Mouse (Mus musculus) testis, adult 2 months (tissue): ENCODE data around the gene Atxn10. TPM values are rescaled to one million over a fixed set of nuclear protein-coding genes. Genes with fewer than 3 reads are reported as not detected.

Experiments
- H3K27ac ChIP-seq: fragments of 200-500 bp; 2 replicates; pipeline ENCODE4 v1.5.1; 2012; ENCODE audit warnings: low read depth, low read length; ENCODE audit not compliant: control insufficient read depth, insufficient read depth
- H3K27me3 ChIP-seq: fragments of 200-500 bp; 2 replicates; pipeline ENCODE4 v1.6.1; 2012; ENCODE audit warnings: mild to moderate bottlenecking, low read length, moderate library complexity; ENCODE audit not compliant: control insufficient read depth, insufficient read depth
- H3K36me3 ChIP-seq: fragments of 200-500 bp; 2 replicates; pipeline ENCODE4 v1.6.1; 2012; ENCODE audit warnings: mild to moderate bottlenecking, low read length; ENCODE audit not compliant: control insufficient read depth, insufficient read depth
- H3K4me1 ChIP-seq: fragments of 200-500 bp; 2 replicates; pipeline ENCODE4 v1.6.1; 2012; ENCODE audit warnings: low read length; ENCODE audit not compliant: control insufficient read depth, insufficient read depth
- H3K4me3 ChIP-seq: fragments of 200-500 bp; 2 replicates; pipeline ENCODE4 v1.5.1; 2012; ENCODE audit warnings: low read depth, mild to moderate bottlenecking, low read length, moderate library complexity, mixed read lengths; ENCODE audit not compliant: control insufficient read depth
- CTCF ChIP-seq: fragments of 200-500 bp; IDR thresholded peaks from 2 replicates; pipeline ENCODE4 v1.5.1; 2012; ENCODE audit warnings: low read depth, mild to moderate bottlenecking, inconsistent platforms, low read length, moderate library complexity; ENCODE audit not compliant: control insufficient read depth, insufficient read depth, insufficient replicate concordance
- POLR2A ChIP-seq: fragments of 200-500 bp; IDR thresholded peaks from 2 replicates; pipeline ENCODE4 v1.6.1; 2012; ENCODE audit warnings: low read depth, mild to moderate bottlenecking, inconsistent platforms, low read length, moderate library complexity; ENCODE audit not compliant: control insufficient read depth
- polyA plus RNA-seq: library from polyadenylated mRNA; depleted of rRNA; stranded (reverse); fragments of >200 nt; gene quantifications from 2 replicates; pipeline ENCODE4 v1.2.3, GENCODE M21; 2012

Gene Atxn10
- polyA plus RNA-seq, 1 experiment, result 139 TPM

GRCm38 (mm10) chr15:85334234-85334633 is 1.8 kb upstream of the Atxn10 start:
- no peaks in the 10 kb centered on the region for H3K36me3 ChIP-seq
- no peak overlapping the region for H3K4me3 ChIP-seq
- no peak for TF ChIP-seq CTCF
- TF ChIP-seq POLR2A, result no peak
- H3K27ac ChIP-seq, result no peak overlapping the region
- H3K27me3 ChIP-seq, result no peaks in the 10 kb centered on the region
- peaks cover 12% of the 10 kb centered on the region for H3K4me1 ChIP-seq

- Histone ChIP-seq H3K27me3 (no peaks in the 10 kb centered on the region), H3K4me1 (peaks cover 12% of the 10 kb centered on the region)
- TF ChIP-seq POLR2A (peak; percentile 65), CTCF (no peak)
Measured at GRCm38 (mm10) chr15:85336301-85336991, 401 bp downstream of the Atxn10 start.

GRCm38 (mm10) chr15:85337219-85337618 is 1.2 kb downstream of the Atxn10 start:
- TF ChIP-seq POLR2A (peak; percentile 36; the same call in 1 of the 2 replicates), CTCF (no peak)
- Histone ChIP-seq H3K4me1 (peaks cover 12% of the 10 kb centered on the region), H3K4me3 (peak overlapping the region; percentile 98), H3K36me3 (no peaks in the 10 kb centered on the region), H3K27ac (peak overlapping the region; percentile 95), H3K27me3 (no peaks in the 10 kb centered on the region)

More at GRCm38 (mm10) chr15:85336301-85336991, 401 bp downstream of the Atxn10 start:
- Histone ChIP-seq H3K36me3 (no peaks in the 10 kb centered on the region), H3K4me3 (peak overlapping the region; percentile 98), H3K27ac (peak overlapping the region; percentile 95)

- TF ChIP-seq POLR2A (no peak), CTCF (no peak)
- Histone ChIP-seq H3K36me3 (no peaks in the 10 kb centered on the region), H3K4me1 (peaks cover 12% of the 10 kb centered on the region), H3K27ac (no peak overlapping the region; the same call in 1 of the 2 replicates), H3K4me3 (peak overlapping the region; percentile 55; the same call in 1 of the 2 replicates), H3K27me3 (no peaks in the 10 kb centered on the region)
Measured at GRCm38 (mm10) chr15:85337979-85338378, 1.9 kb downstream of the Atxn10 start.

- Histone ChIP-seq H3K4me1 (peaks cover 4% of the 10 kb centered on the region), H3K27me3 (no peaks in the 10 kb centered on the region), H3K4me3 (no peak overlapping the region), H3K27ac (no peak overlapping the region), H3K36me3 (no peaks in the 10 kb centered on the region)
- TF ChIP-seq CTCF (no peak), POLR2A (no peak)
Measured at GRCm38 (mm10) chr15:85342246-85342645, 6.2 kb downstream of the Atxn10 start.

- Histone ChIP-seq H3K4me1 (no peaks in the 10 kb centered on the region), H3K27me3 (no peaks in the 10 kb centered on the region), H3K27ac (no peak overlapping the region), H3K4me3 (no peak overlapping the region), H3K36me3 (no peaks in the 10 kb centered on the region)
- TF ChIP-seq POLR2A, result no peak
- TF ChIP-seq CTCF, result no peak
Measured at GRCm38 (mm10) chr15:85344673-85345072, 8.6 kb downstream of the Atxn10 start.

GRCm38 (mm10) chr15:85347058-85347700 is 11.1 kb downstream of the Atxn10 start:
- H3K4me1 ChIP-seq, result no peaks in the 10 kb centered on the region
- H3K4me3 ChIP-seq, result no peak overlapping the region
- H3K36me3 ChIP-seq, result no peaks in the 10 kb centered on the region
- no peaks in the 10 kb centered on the region for H3K27me3 ChIP-seq
- TF ChIP-seq POLR2A, result no peak
- TF ChIP-seq CTCF, result no peak
- no peak overlapping the region for H3K27ac ChIP-seq
